Mouse (Mus musculus): Measurements from ENCODE around the gene Smim5. TPM values are rescaled to one million over a fixed set of nuclear protein-coding genes. Genes with fewer than 3 reads are reported as not detected.

Gene Smim5
- polyA plus RNA-seq, 1 experiment from 2014 or later: 4.6 TPM

DNA sequence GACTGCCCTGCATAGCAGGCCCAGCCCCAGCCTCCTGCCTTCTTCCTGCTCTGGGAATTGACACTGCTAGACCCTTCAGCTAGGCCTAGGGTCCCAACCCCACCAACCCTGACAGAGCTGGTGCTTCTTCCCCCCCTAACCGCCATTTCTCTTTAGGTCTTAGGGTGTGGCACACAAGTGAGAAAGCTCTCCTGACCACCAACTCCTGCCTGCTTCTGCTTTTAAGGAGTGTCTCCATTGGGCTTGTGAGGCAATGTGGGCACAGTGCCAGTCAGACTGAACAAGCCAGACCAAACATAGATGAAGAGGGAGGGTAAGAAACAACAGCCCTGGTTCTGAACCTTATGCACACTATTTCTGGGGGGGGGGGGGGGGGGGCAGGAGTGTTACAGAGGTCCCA is 3.1 kb downstream of the Smim5 start:
- no peak for DNase-seq (ENCODE audit: low spot score)
- H3K9me3 ChIP-seq (ENCODE audit: control insufficient read depth, low read length): no peaks in the 10 kb centered on the region
- no peak overlapping the region for H3K4me3 ChIP-seq (replicated peaks; ENCODE audit: low read length)
- ATAC-seq (ENCODE audit: low FRiP score): no peak
- no peak overlapping the region for H3K4me2 ChIP-seq (replicated peaks)
- 87% methylated on average over 1 of the region's 1 CpGs for WGBS
- no peak overlapping the region for H3K9ac ChIP-seq
- H3K4me1 ChIP-seq (replicated peaks; ENCODE audit: control insufficient read depth, insufficient read depth, low read length): no peaks in the 10 kb centered on the region; the same call in 1 of the 2 replicates
- H3K36me3 ChIP-seq (replicated peaks; ENCODE audit: control insufficient read depth, insufficient read depth): 0 out of 2 replicates have a peak, but pooled peaks cover 8% of the 10 kb centered on the region
- H3K27ac ChIP-seq: no peak overlapping the region
- H3K27me3 ChIP-seq (ENCODE audit: control insufficient read depth, insufficient read depth, low read length): no peaks in the 10 kb centered on the region

DNA sequence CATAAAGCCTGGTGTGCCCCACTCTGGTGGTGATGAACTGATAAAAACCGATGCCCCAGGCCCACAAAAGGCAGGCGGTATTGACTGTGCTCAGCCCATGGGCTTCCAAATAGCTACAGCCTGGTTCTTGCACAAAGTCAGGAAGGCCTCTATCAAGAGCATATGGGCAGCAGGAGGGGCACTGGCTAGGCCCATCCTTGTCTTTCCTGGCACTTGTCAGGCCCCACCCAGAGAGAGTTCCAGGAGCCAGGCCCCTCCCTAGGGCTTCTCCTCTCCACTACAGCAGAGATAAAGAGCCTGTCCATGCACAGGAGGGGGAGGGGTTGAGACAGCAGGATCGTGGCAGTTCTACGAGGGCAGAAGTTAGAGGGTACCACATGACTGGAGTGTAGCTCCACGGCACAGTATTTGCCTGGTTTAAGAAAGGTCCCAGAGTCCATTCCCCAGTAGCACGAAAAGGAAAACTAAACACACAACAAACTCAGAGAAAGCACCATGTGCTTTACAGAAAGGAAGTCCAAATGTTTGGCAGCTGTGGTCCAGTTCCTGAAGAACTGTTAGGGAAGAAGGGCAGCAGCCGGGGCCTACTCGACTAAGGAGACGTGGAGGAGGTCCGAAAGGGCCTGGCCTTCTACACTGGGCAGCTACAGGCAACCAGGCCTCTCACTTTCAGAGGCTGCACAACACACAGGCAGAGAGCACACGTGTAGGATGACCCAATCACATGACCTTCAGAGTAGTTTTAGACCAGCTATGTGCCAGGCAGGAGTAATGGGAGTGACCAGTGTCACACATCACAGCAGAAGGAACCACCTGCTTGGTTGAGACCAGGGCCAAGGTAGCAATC is 3.8 kb downstream of the Smim5 start:
- Histone ChIP-seq H3K9me3 (ENCODE audit: control insufficient read depth, low read length) (no peaks in the 10 kb centered on the region), H3K4me1 (replicated peaks; ENCODE audit: control insufficient read depth, insufficient read depth, low read length) (no peaks in the 10 kb centered on the region; the same call in 1 of the 2 replicates), H3K4me2 (replicated peaks) (no peak overlapping the region), H3K4me3 (replicated peaks; ENCODE audit: low read length) (no peak overlapping the region), H3K36me3 (replicated peaks; ENCODE audit: control insufficient read depth, insufficient read depth) (0 out of 2 replicates have a peak, but pooled peaks cover 8% of the 10 kb centered on the region), H3K27me3 (ENCODE audit: control insufficient read depth, insufficient read depth, low read length) (no peaks in the 10 kb centered on the region), H3K27ac (no peak overlapping the region), H3K9ac (no peak overlapping the region)
- 75% methylated on average over 11 of the region's 11 CpGs for WGBS
- ATAC-seq (ENCODE audit: low FRiP score) (no peak), DNase-seq (ENCODE audit: low spot score) (no peak)

DNA sequence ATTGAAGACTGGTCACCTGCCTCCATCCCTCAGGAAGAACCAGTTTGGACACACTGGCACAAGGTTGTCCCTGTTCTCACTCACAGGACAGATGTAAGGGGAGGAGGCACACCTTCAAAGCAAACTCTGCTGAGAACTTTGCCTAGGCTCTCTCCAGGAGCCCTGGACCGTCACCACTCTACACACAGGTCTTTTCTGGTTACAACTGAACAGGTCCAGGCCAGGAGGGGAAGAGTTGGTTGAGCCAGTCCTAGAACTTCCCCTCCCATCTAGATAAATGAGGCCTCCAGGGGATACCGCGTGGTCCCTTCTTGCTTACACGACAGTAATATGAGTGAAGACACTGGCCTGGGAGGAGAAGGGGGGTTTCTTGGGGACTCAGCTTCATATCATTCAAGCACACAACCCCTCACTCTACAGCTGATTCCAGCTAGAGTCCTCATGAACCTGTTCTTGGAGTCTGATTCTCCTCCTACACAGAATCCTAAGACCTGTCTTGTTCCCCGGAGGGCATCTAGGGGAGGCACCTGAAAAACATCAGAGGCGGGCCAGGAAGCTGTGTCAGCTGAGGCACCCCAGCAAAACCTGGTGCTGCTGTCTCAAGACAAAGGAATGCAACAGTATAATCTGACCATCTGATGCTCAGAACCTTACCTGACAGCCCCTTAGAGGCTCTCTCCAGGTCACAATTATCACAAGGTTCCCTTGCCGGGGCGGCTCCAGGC is 4.6 kb downstream of the Smim5 start:
- DNase-seq (ENCODE audit: low spot score) (no peak), ATAC-seq (ENCODE audit: low FRiP score) (no peak)
- no peak overlapping the region for H3K4me2 ChIP-seq (replicated peaks)
- H3K27me3 ChIP-seq (ENCODE audit: control insufficient read depth, insufficient read depth, low read length): no peaks in the 10 kb centered on the region
- no peak overlapping the region for H3K27ac ChIP-seq
- WGBS: 85% methylated on average over 8 of the region's 8 CpGs
- H3K9ac ChIP-seq: no peak overlapping the region
- H3K4me1 ChIP-seq (replicated peaks; ENCODE audit: control insufficient read depth, insufficient read depth, low read length): no peaks in the 10 kb centered on the region; the same call in 1 of the 2 replicates
- 0 out of 2 replicates have a peak, but pooled peaks cover 8% of the 10 kb centered on the region for H3K36me3 ChIP-seq (replicated peaks; ENCODE audit: control insufficient read depth, insufficient read depth)
- H3K4me3 ChIP-seq (replicated peaks; ENCODE audit: low read length): no peak overlapping the region
- no peaks in the 10 kb centered on the region for H3K9me3 ChIP-seq (ENCODE audit: control insufficient read depth, low read length)

DNA sequence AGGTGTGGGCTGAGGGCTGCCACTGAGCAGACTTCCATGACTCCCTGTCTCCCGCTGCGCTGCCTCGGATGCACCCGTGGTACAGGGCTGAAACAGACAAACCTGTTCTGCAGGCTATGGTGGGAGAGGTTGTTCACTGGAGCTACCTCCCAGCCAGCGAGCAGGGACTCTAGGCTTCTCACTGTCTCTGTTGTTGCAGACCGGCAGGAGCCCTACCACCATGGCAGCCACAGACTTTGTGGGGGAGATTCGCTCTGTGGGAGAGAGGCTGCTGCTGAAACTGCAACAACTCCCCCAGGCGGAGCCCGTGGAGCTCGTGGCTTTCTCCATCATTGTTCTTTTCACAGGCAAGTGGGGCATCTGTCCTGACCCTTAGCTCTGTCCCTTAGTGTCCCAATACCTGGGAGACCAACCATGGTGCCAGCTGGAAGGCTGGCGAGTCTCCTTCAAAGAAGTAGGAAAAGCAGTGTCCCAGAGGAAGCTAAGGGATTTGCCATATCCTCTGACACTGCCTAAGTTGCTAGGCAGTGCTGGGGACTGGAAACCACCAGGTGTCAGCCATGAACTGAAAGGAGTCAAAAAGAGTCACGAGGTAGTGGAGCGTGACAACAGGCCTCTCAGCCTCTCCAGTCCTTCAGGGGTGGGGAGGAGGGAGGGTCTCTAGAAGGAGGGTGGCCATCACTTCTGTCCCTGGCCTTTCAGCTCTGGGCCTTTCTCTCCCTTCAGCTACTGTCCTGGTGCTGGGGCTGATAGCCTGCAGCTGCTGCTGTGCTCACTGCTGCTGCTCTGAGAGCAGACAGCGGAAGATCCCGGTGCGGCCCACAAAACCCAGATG is 5.4 kb downstream of the Smim5 start:
- no peak for DNase-seq (ENCODE audit: low spot score)
- H3K27ac ChIP-seq: no peak overlapping the region
- H3K4me3 ChIP-seq (replicated peaks; ENCODE audit: low read length): no peak overlapping the region
- H3K27me3 ChIP-seq (ENCODE audit: control insufficient read depth, insufficient read depth, low read length): no peaks in the 10 kb centered on the region
- H3K36me3 ChIP-seq (replicated peaks; ENCODE audit: control insufficient read depth, insufficient read depth): 0 out of 2 replicates have a peak, but pooled peaks cover 8% of the 10 kb centered on the region
- no peak overlapping the region for H3K9ac ChIP-seq
- WGBS: 47% methylated on average over 16 of the region's 16 CpGs
- no peak for ATAC-seq (ENCODE audit: low FRiP score)
- H3K4me1 ChIP-seq (replicated peaks; ENCODE audit: control insufficient read depth, insufficient read depth, low read length): no peaks in the 10 kb centered on the region; the same call in 1 of the 2 replicates
- no peaks in the 10 kb centered on the region for H3K9me3 ChIP-seq (ENCODE audit: control insufficient read depth, low read length)
- H3K4me2 ChIP-seq (replicated peaks): no peak overlapping the region

DNA sequence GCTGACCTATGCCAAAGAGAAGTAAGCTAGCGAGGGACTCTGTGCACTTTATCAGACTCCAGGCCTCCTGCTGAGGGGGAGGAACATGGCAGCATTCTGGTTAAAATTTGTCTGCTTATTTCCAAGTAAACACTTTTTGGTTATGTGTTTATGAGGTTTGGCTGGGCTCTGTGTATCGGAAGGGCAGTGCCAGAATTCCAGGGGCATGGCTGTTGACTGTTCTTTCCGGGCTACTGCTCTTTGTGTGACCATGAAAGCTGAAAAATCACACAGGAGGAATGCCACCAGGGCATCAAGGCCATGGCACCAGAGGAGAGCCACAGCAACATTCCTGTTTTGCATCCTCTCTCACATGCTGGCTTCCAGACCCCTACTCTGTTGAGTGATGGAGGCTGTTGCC is 6.3 kb downstream of the Smim5 start:
- Histone ChIP-seq H3K27me3 (ENCODE audit: control insufficient read depth, insufficient read depth, low read length) (no peaks in the 10 kb centered on the region), H3K9ac (no peak overlapping the region), H3K36me3 (replicated peaks; ENCODE audit: control insufficient read depth, insufficient read depth) (0 out of 2 replicates have a peak, but pooled peaks cover 8% of the 10 kb centered on the region), H3K9me3 (ENCODE audit: control insufficient read depth, low read length) (no peaks in the 10 kb centered on the region), H3K4me3 (replicated peaks; ENCODE audit: low read length) (no peak overlapping the region), H3K4me2 (replicated peaks) (no peak overlapping the region), H3K4me1 (replicated peaks; ENCODE audit: control insufficient read depth, insufficient read depth, low read length) (no peaks in the 10 kb centered on the region), H3K27ac (no peak overlapping the region)
- no peak for ATAC-seq (ENCODE audit: low FRiP score)
- DNase-seq (ENCODE audit: low spot score): no peak
- 78% methylated on average over 3 of the region's 3 CpGs for WGBS

DNA sequence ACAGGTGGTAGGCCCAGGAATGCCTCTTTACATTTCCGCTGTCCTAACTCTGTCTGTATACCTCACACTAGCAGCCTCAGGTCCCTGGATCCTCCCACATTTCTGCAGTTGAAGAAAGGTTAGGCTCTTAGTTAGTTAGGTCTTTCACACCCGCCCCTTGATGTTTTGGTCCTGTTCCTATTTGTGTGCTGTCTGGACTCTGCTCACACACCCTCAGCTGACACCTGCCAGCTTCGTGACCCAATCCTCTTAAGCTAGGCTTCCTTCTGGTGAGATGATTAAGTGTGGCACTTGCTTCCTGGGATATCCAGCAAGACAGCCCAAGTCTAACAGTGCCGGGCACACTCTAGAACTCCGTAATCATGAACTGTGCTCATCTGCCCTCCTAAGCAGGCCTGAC is 6.8 kb downstream of the Smim5 start:
- Histone ChIP-seq H3K4me3 (replicated peaks; ENCODE audit: low read length) (no peak overlapping the region), H3K4me2 (replicated peaks) (no peak overlapping the region), H3K9ac (no peak overlapping the region), H3K27me3 (ENCODE audit: control insufficient read depth, insufficient read depth, low read length) (no peaks in the 10 kb centered on the region), H3K4me1 (replicated peaks; ENCODE audit: control insufficient read depth, insufficient read depth, low read length) (no peaks in the 10 kb centered on the region), H3K36me3 (replicated peaks; ENCODE audit: control insufficient read depth, insufficient read depth) (0 out of 2 replicates have a peak, but pooled peaks cover 8% of the 10 kb centered on the region), H3K9me3 (ENCODE audit: control insufficient read depth, low read length) (no peaks in the 10 kb centered on the region), H3K27ac (no peak overlapping the region)
- ATAC-seq (ENCODE audit: low FRiP score) (no peak), DNase-seq (ENCODE audit: low spot score) (no peak)
- 93% methylated on average over 5 of the region's 5 CpGs for WGBS

DNA sequence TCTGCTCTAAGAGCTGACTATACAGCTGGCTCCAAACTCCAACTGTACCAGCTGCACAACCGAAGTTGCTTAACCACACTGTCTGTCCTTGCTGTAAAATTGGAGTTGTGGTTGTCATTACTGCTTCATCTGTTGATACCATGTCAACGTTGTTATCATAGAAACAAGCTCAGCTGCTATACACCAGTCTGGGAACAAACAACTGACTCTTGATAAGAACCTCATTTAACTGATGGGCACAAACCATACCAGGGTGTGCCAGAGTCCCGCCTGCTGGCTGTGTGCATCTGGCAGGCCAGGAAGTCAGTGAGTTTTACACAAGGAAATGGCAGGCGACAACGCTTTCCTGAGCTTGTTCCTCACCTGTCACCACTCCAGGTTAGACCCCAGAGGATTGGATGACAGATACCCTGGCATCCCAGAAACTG is 11.4 kb downstream of the Smim5 start:
- H3K36me3 ChIP-seq (replicated peaks; ENCODE audit: control insufficient read depth, insufficient read depth): peaks cover 20% of the 10 kb centered on the region
- WGBS: 96% methylated on average over 5 of the region's 5 CpGs
- ATAC-seq (ENCODE audit: low FRiP score): no peak
- DNase-seq (ENCODE audit: low spot score): no peak
- no peaks in the 10 kb centered on the region for H3K9me3 ChIP-seq (ENCODE audit: control insufficient read depth, low read length)
- H3K4me1 ChIP-seq (replicated peaks; ENCODE audit: control insufficient read depth, insufficient read depth, low read length): no peaks in the 10 kb centered on the region
- H3K4me3 ChIP-seq (replicated peaks; ENCODE audit: low read length): no peak overlapping the region
- H3K27me3 ChIP-seq (ENCODE audit: control insufficient read depth, insufficient read depth, low read length): no peaks in the 10 kb centered on the region
- H3K9ac ChIP-seq: no peak overlapping the region
- no peak overlapping the region for H3K4me2 ChIP-seq (replicated peaks)
- no peak overlapping the region for H3K27ac ChIP-seq

DNA sequence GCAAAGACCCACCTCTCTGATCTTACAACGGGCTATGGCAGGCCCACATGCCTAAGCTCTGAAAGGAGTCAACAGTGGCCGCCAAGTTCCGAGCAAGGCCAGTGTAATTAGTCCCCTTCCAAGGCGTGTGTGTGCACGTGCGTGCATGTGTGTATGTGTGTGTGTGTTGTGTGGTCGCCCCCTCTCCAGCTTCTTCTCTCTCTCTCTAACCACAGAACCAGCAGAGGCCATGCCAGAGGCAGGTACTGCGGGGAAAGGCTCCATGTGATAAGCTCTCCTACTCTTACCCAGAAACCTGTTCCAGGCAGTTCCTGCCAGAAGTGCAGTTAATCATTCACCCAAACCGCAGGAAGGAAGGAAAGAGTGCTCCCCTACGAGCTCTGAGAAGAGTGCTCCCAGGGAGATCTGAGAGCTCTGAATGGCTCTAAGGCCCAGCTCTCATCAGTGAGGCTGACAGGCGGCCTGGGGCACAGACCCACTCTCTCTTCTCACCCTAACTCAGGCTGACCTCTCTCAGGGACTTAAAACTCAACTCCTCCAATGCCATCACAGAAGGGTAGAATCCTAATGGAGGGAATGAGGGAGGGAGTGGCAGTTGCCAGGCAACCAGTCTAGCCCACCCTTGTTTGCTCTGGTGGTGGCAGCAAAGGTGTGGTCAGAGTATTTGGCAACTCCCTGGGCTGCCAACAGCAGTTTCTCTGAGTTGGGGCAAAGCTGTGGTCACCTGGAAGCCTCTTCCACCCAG is 12.0 kb downstream of the Smim5 start, which contains the start of gene Smim6:
TSS of gene Smim6 (plus strand) at position 386 of the 745 bp plus-strand sequence.
- H3K36me3 ChIP-seq (replicated peaks; ENCODE audit: control insufficient read depth, insufficient read depth): peaks cover 24% of the 10 kb centered on the region
- H3K4me2 ChIP-seq (replicated peaks): no peak within 1 kb of the TSS
- H3K27me3 ChIP-seq (ENCODE audit: control insufficient read depth, insufficient read depth, low read length): no peaks in the 10 kb centered on the region
- no peak within 1 kb of the TSS for H3K9ac ChIP-seq
- no peaks in the 10 kb centered on the region for H3K4me1 ChIP-seq (replicated peaks; ENCODE audit: control insufficient read depth, insufficient read depth, low read length)
- H3K27ac ChIP-seq: no peak within 1 kb of the TSS
- H3K4me3 ChIP-seq (replicated peaks; ENCODE audit: low read length): no peak within 1 kb of the TSS
- no peak for DNase-seq (ENCODE audit: low spot score)
- H3K9me3 ChIP-seq (ENCODE audit: control insufficient read depth, low read length): no peaks in the 10 kb centered on the region
- no peak for ATAC-seq (ENCODE audit: low FRiP score)
- WGBS: 85% methylated on average over 11 of the region's 11 CpGs
